Mouse (Mus musculus): ENCODE results near the gene Wdr76.
"Not testable (repeated sequence)": the region's sequence is repeated elsewhere in the genome, so short reads cannot be mapped to it uniquely, and the experiment has no call there.

Wdr76 gene

DNA sequence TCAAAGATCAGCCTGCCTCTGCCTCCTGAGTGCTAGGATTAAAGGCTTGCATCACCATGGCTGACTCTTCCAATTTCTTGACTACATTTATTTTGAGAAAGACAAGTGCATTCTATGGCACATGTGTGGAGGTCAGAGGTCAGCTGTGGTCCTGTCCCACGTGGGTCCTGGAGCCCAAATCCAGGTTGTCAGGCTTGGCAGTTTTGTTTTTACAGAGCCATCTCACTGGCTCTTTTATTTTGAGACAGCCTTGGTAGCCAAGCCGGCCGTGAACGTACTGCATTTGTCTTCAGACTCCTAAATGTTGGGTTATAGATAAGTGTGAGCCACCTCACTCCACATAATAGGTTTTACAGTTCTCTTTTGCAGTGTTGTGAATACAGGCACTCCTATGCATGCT lies 12.2 kb downstream of the Wdr76 start:
- DNase-seq (ENCODE audit: low read depth, low spot score): not testable (repeated sequence)

DNA sequence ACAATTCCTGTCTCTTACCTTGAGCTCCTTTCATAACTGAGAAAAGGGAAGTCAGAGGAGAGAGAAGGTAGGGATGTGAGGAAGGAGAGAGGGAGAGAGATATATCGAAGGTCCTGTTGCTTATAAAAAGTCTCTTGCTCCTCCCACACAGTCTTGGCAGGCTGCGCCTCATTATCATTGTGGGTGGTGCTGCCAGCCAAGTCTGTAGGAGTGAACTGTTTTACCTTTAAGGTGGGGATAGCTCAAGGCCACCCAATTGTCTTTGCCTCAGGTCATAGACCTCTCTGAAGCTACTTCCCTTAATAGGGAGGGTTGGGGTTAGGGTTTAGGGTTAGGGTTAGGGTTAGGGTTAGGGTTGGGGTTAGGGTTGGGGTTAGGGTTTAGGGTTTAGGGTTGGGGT lies 15.5 kb downstream of the Wdr76 start:
- DNase-seq (ENCODE audit: low read depth, low spot score): peak; percentile 95

DNA sequence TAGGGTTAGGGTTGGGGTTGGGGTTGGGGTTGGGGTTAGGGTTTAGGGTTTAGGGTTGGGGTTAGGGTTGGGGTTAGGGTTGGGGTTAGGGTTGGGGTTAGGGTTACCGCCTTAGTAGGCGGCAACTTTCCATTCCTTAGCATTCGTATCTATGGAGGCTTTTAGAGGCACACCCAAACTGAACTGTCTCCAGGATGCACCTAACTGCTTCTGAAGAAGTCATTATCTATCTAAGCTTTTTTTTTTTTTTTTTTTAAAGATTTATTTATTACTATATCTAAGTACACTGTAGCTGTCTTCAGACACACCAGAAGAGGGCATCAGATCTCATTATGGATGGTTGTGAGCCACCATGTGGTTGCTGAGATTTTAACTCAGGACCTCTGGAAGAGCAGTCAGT lies 16.3 kb downstream of the Wdr76 start:
- not testable (repeated sequence) for DNase-seq (ENCODE audit: low read depth, low spot score)

GRCm38 (mm10) chr2:121525056-121525455 lies 18.5 kb downstream of the Wdr76 start:
- DNase-seq (ENCODE audit: low read depth, low spot score): no peak

DNA sequence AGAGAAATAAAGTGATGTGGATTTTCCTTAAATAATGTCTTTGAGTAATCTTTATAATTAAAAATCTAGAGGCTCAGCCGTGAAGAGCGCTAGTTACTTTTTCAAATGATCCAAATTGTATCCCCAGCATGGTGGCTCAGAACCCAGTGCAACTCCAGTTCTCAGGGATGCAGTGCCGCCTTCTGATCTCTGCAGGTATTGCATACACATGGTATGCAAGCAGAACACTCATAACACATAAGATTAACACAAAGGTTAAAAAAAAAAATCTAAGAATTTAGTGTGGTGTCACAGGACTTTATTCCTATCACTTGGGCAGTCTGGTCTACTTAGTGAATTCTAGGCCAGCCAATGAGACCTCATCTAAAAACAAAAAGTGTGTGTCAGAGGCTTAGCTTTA lies 38.3 kb downstream of the Wdr76 start:
- DNase-seq (ENCODE audit: low read depth, low spot score): peak; percentile 38

DNA sequence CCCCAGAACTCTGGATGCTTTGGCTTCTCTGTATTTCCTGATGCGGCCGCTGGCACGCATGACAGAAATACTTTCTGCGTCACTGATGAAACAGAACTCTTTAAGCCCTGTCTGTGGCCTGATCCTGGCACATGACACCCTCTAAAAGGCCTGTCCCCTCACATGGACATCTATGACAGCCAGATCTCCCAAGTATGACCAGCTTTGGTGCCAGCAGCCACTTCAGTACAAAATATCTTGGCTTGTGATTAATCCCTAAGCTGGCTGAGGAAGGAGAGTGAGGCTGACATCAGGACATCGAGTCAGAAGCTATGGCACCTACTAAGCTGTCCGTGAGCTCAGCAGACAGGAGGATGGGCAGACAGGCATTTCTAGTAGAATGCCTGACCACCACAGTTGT lies 43.1 kb downstream of the Wdr76 start:
- DNase-seq (ENCODE audit: low read depth, low spot score): no peak

DNA sequence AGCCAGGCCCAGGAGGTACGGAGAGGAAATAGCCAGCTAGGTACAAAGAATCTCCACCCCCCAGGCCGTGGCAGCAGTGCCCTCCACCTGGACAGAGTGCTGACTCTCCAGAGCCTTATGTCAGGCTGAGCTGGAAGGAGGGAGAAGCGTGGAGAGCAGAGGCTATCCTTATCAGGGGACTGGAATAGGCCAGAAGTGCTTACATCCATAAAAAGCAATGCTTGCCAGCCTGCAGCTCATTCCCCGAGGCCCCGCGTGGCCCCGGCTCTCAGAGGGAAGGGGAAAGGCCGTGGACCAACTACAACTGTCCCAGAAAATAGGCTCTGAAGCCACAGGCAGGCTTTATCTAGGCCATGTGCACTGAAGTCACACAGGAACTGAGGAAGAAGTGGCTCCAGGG lies 44.7 kb downstream of the Wdr76 start:
- no peak for DNase-seq (ENCODE audit: low read depth, low spot score)

- DNase-seq (ENCODE audit: low read depth, low spot score): no peak
Observed at GRCm38 (mm10) chr2:121563117-121563516, 56.6 kb downstream of the Wdr76 start.

DNA sequence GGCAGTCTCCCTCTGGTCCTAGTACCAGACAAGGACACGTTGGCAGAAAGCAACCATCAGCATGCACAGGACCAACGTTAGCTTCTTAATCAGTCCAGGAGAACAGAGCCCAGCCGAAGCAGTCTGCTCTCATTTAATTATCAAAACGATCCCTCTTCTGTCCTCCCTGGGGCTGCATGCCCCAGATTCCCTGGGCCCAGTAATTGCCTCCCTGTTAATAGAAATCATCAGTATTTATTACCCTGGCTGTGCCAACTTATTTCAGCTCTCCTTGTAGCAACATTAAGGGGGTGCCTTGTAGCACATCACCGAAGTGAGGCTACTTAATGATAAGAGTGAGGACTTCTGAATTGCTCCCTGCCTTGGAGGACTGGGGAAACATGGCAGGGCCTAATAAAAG lies 59.4 kb downstream of the Wdr76 start:
- no peak for DNase-seq (ENCODE audit: low read depth, low spot score)

DNA sequence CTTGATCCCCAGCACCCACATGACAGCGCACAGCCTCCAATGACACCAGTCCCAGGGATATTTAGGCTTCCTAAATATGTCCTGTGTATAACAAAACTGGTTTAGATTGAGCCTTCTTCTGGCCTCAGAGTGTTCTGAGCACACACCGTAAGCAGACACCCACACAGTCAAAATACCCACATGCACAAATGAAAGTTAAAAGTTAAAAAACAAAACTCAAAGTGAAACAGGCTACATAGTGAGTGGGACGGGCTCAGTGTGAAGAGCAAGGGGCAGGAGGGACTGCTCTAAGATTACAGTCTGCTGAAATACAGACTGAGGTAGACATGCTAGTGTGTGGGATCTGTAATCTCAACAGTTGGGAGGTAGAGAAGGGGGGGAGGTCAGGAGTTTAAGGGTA lies 63.5 kb downstream of the Wdr76 start:
- DNase-seq (ENCODE audit: low read depth, low spot score): no peak

- DNase-seq (ENCODE audit: low read depth, low spot score): no peak
Observed at GRCm38 (mm10) chr2:121570999-121571655, 64.6 kb downstream of the Wdr76 start.

DNA sequence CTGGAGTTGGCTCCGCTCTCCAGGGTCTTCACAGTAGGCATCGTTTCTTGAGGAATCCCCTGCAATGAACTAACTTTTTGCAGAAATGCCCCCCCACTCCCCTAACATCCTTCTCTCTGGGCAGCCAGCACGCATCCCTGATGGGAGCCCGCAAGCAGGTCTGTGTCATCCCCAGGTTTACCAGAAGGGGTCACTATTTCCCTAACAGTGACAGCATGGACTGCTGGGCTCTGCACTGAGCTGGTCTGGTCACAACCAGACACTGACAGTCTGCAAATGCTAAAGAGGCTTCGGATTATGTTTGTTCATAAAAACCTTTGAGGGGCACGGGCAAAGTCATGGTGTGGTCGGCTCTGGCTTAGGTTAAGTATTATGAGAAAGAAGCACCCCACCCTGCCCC lies 65.3 kb downstream of the Wdr76 start:
- peak; percentile 73 for DNase-seq (ENCODE audit: low read depth, low spot score)

DNA sequence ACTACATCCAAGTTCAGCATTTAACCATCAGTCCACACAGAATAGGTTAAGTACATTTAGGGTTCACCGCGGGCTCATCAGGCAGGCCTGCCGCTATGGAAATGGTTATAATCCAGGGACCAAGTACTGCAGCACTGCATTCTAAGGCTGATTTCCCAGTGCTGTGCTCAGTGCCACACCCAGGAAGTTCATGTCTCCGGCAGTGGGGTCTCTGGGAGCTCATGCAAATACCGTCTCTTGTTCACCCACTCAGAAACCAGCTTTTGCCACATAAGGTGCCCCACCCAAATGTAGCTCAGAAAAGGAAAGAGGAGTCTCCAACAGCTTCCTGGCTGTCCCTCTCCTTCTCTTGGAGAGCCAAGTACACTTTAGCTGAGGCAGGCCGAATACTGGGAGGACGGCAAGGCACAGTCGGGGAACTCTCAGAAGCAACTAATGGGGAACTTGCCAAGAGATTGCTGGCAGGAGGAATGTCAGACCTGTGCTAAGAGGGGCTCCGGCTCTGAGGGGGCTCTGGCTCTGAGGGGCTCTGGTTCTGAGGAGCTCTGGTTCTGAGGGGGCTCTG lies 67.6 kb downstream of the Wdr76 start:
- DNase-seq (ENCODE audit: low read depth, low spot score): no peak

DNA sequence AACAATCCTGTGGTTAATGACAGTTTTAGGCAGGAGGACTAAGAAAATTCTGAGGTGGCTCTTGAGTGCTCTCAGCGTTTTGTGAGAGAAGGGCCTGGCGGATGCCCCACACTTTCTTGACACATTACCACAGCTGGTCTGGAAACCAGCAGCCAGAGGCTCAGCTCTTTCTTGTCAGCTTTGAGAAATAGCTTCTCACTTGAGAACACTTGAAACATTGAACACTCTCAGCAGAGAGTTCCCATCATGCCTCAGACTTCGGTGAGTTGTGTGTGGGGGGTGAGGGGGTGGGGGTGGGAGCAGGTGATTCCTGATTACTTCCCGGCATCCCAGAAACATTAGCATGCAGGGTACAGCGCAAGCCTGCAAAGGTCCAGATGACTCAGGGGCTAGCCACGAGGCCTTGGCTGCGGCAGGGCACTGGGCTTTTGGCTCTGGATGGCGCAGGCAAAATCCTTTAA lies 69.2 kb downstream of the Wdr76 start:
- DNase-seq (ENCODE audit: low read depth, low spot score): peak; percentile 29

DNA sequence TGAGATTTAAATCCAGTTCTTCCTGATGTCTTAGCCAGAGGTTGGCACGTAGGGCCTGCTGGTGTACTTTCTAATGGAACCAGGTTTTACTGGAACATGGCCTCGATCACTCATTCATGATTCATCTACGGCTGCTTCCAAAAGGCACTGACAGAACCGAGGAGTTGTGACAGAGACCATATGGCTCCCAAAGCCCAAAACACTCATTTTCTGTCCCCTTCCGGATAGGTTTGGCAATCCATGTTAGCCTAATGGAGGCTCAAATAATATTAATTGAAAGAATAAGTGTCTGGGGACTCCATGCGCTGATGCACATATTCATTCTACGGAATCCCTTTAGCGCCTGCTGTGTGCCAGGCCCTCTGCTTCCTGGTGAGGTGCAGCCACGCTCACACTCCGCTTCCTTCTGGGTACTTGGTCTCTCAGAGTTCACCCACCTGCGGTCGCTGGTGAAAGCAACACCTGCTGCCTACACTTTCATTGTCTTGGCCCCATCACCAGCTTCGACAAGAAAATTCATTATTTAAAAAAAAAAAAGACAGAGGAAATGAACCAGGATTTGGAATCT lies 76.4 kb downstream of the Wdr76 start:
- DNase-seq (ENCODE audit: low read depth, low spot score): no peak

- DNase-seq (ENCODE audit: low read depth, low spot score): no peak
Observed at GRCm38 (mm10) chr2:121583468-121584116, 77.1 kb downstream of the Wdr76 start.

DNA sequence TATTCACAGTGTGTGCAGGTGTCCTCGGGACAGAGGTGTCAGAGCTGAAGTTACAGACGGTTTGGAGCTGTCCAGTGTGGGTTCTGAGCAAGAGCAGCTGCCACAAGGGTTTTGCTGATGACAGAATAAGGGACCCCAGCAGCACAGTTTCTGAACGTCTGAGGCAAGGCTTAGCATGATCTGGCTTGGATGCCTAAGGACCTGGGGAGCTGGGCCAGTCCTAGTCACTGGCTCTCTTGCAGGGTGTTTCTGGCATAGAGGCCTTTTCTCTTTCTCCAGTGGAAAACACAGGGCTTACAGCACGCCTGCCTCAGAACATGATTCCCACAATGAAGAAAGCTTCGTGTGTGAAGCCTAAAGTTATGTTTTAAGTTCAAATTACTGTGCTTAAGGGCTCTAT lies 78.2 kb downstream of the Wdr76 start:
- DNase-seq (ENCODE audit: low read depth, low spot score): no peak

DNA sequence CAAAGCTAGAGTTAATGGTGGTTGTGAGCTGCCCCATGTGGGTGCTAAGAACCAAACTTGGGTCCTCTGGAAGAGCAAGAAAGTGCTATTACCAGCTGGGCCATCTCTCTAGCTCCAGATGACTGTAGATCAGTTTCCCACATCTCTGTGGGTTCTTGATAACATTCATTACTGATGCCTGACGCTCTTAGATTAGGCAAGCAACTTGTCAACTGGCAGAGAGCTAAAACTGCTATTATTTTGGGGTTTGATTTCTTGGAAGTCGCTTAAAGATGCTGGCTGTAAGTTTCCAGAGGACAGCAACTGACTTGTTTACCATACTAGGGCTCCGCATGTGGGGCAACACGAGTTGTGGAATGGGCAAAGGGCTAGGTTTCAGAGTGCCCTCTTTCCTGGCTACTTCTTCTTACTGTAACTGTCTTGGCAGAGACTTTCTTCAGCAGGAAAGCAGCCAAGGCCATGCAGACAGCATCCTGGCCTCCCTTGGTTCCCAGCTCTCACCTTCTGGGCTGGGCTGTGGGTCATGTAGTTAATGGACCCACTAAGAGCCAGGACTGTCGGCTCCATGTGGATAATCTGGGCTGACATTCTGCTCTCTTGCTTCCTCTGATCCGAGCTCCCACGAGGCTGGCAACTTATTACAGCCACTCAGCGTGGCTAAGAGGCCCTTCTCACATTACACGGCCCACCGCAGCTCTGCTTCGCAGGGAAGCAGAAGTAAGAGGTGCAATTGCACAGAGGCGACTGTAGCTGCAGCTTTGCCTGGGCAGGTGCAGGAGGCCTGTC lies 81.2 kb downstream of the Wdr76 start:
- DNase-seq (ENCODE audit: low read depth, low spot score): no peak

DNA sequence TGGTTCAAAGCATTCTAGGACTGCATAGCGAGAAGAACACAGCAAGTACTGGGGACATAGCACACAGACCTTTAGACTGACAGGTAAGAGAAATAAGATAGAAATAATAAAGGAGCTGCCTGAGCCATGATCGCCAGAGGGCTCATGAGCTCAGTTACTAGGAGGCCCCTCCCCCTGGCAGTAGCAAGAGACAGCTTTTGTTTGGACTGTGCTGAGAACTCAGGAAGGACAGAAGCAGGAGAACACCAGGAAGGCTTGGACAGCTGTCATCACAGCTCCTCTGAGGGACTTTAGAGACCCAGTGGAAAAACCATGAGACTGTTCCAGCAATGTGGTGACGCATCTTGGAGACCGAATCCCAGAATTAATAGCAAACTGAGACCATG lies 81.8 kb downstream of the Wdr76 start:
- DNase-seq (ENCODE audit: low read depth, low spot score): no peak

- DNase-seq (ENCODE audit: low read depth, low spot score): no peak
Observed at GRCm38 (mm10) chr2:121594131-121594530, 87.6 kb downstream of the Wdr76 start.

All from ES-CJ7 (cell line).